Comparison of ENCODE assay signal across 15 mouse cellular contexts in the genomic region with DNA sequence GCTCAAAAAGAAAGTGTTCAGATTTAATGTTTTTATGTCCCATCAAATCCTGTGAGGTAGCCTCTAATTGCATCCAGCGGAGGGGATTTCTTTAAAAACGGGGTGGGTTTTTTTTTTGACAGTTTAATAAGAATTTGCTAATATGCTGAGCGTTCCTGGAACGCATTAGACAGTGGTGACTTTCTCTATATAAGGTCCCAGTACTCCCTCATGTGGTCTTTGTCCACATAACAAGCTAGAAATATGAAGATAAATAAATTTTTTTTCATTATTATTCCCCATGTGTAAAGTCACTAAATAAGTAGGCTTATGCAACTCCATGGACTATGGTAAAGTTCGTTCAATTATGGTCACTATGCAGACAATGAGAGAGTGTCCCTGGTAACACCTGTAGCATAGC. TPM values are rescaled to one million over a fixed set of nuclear protein-coding genes. Genes with fewer than 3 reads are reported as not detected.
DNase-seq lines count a peak whose midpoint lies in the region; ATAC-seq and TF ChIP-seq lines count a peak whose summit lies in the region.
"Had no signal": no experiment of that assay in that cellular context is flagged by ENCODE, and none has a peak within 500 bp of the region (broad histone marks: within the 10 kb centered on the region; RNA-seq: fewer than 3 reads in every experiment).

No protein-coding gene starts in this region.

- DNase-seq in hindbrain, postnatal 0 days (ENCODE audit: low spot score): peak; percentile 63
- no peak for DNase-seq in hindbrain, embryonic 11.5 days (ENCODE audit: low spot score)
- DNase-seq in lung, postnatal 10 days: peak; percentile 19
- DNase-seq in lung, postnatal 4 days: no peak
- peak; percentile 35 for DNase-seq in brain, embryonic 14.5 days (ENCODE audit: low read depth)
- DNase-seq in cerebellum, postnatal 36 days: no peak
- DNase-seq: gastrocnemius, postnatal 25 days; liver had no signal

- TF ChIP-seq POLR2A in brain, embryonic 14.5 days (IDR thresholded peaks at IDR 0.05; ENCODE audit: borderline replicate concordance, extremely low read depth, insufficient read depth, insufficient read length, poor library complexity, severe bottlenecking): no peak

- no peaks in the 10 kb centered on the region for H3K9me3 ChIP-seq in hindbrain, postnatal 0 days (ENCODE audit: low read length)
- H3K9me3 ChIP-seq in hindbrain, embryonic 11.5 days (ENCODE audit: control insufficient read depth, low read length): no peaks in the 10 kb centered on the region
- H3K9me3 ChIP-seq in megakaryocyte, embryonic 14.5 days: no peaks in the 10 kb centered on the region
- H3K9me3 ChIP-seq: midbrain, embryonic 13.5 days; stomach, embryonic 15.5 days had no signal

- no peak overlapping the region for H3K9ac ChIP-seq in hindbrain, postnatal 0 days (replicated peaks; ENCODE audit: low read length)
- H3K9ac ChIP-seq in hindbrain, embryonic 11.5 days (ENCODE audit: low read depth, low read length): no peak overlapping the region
- H3K9ac ChIP-seq: midbrain, embryonic 13.5 days; stomach, embryonic 15.5 days had no signal

- no peak overlapping the region for H3K27ac ChIP-seq in hindbrain, postnatal 0 days
- H3K27ac ChIP-seq in hindbrain, embryonic 11.5 days (ENCODE audit: low read depth, low read length): no peak overlapping the region
- H3K27ac ChIP-seq: midbrain, embryonic 13.5 days; stomach, embryonic 15.5 days had no signal

- no peaks in the 10 kb centered on the region for H3K36me3 ChIP-seq in hindbrain, postnatal 0 days (ENCODE audit: insufficient read depth, low read length)
- H3K36me3 ChIP-seq in hindbrain, embryonic 11.5 days (ENCODE audit: control insufficient read depth, insufficient read depth, low read length): no peaks in the 10 kb centered on the region
- H3K36me3 ChIP-seq in megakaryocyte, embryonic 14.5 days (replicated peaks; ENCODE audit: low read length): no peaks in the 10 kb centered on the region
- H3K36me3 ChIP-seq: midbrain, embryonic 13.5 days; stomach, embryonic 15.5 days had no signal

- no peak overlapping the region for H3K4me2 ChIP-seq in hindbrain, postnatal 0 days (ENCODE audit: low read depth, low read length)
- no peak overlapping the region for H3K4me2 ChIP-seq in hindbrain, embryonic 11.5 days (replicated peaks; ENCODE audit: low read depth, low read length)
- H3K4me2 ChIP-seq: midbrain, embryonic 13.5 days; stomach, embryonic 15.5 days had no signal

- 60% methylated on average over 5 of the region's 5 CpGs for WGBS in hindbrain, postnatal 0 days
- 81% methylated on average over 5 of the region's 5 CpGs for WGBS in hindbrain, embryonic 11.5 days

- peak; percentile 57 for TF ChIP-seq CTCF in hindbrain, postnatal 0 days (IDR thresholded peaks at IDR 0.05; ENCODE audit: low read depth)
- no peak for TF ChIP-seq CTCF in brain, embryonic 14.5 days (IDR thresholded peaks at IDR 0.05; ENCODE audit: borderline replicate concordance, extremely low read depth, insufficient read depth, insufficient read length)

- no peak for ATAC-seq in hindbrain, postnatal 0 days
- ATAC-seq in hindbrain, embryonic 11.5 days (ENCODE audit: low FRiP score): no peak
- ATAC-seq: midbrain, embryonic 13.5 days had no signal

- no peaks in the 10 kb centered on the region for H3K27me3 ChIP-seq in hindbrain, postnatal 0 days (ENCODE audit: insufficient read depth, low read length)
- no peaks in the 10 kb centered on the region for H3K27me3 ChIP-seq in hindbrain, embryonic 11.5 days (ENCODE audit: control insufficient read depth, insufficient read depth, low read length)
- peaks cover 2% of the 10 kb centered on the region for H3K27me3 ChIP-seq in megakaryocyte, embryonic 14.5 days (replicated peaks)
- H3K27me3 ChIP-seq: midbrain, embryonic 13.5 days; stomach, embryonic 15.5 days had no signal

- H3K4me1 ChIP-seq in hindbrain, postnatal 0 days (ENCODE audit: insufficient read depth, low read length): no peaks in the 10 kb centered on the region
- H3K4me1 ChIP-seq in hindbrain, embryonic 11.5 days (replicated peaks; ENCODE audit: control insufficient read depth, insufficient read depth, low read length): no peaks in the 10 kb centered on the region
- H3K4me1 ChIP-seq in megakaryocyte, embryonic 14.5 days: peaks cover 31% of the 10 kb centered on the region
- H3K4me1 ChIP-seq: midbrain, embryonic 13.5 days; stomach, embryonic 15.5 days had no signal

- no peak overlapping the region for H3K4me3 ChIP-seq in hindbrain, postnatal 0 days (ENCODE audit: low read length)
- no peak overlapping the region for H3K4me3 ChIP-seq in hindbrain, embryonic 11.5 days (ENCODE audit: low read depth, low read length)
- peak overlapping the region; percentile 82 for H3K4me3 ChIP-seq in megakaryocyte, embryonic 14.5 days (replicated peaks)
- H3K4me3 ChIP-seq: midbrain, embryonic 13.5 days; stomach, embryonic 15.5 days had no signal

RNA-seq across cellular contexts. Expression of a gene that starts 13.1 kb away (rescaled TPM):
- 0.25 TPM in 1 of 2 replicates, not detected in the other for total RNA-seq in hindbrain, postnatal 0 days (2014; rRNA removed)
- polyA plus RNA-seq in hindbrain, postnatal 0 days (2015; fragmentation: Nextera tagmentation; extraction: Ambion mirVana): 0.09 and 0.30 TPM in 2 replicates
- polyA plus RNA-seq in hindbrain, embryonic 11.5 days (2014; fragmentation: Nextera tagmentation; extraction: Ambion mirVana): not detected in 2 replicates
- 0.04 TPM in 1 of 2 replicates, not detected in the other for polyA plus RNA-seq in brain, embryonic 14.5 days (2012; rRNA removed)
- polyA plus RNA-seq in megakaryocyte, embryonic 14.5 days (2012; ENCODE audit: insufficient read depth, low replicate concordance): not detected in 2 replicates
- total RNA-seq: ES-E14; gastrocnemius, postnatal 25 days; layer of hippocampus, adult 8-10 months; neutrophil, adult 5-6 weeks had no signal
- polyA plus RNA-seq: forebrain, embryonic 11.5 days; midbrain, embryonic 13.5 days had no signal

Comparison
In these comparisons a context has a peak if more than half of its experiments do, and no peak if none do; other contexts are left out.
1. DNase-seq: peak in hindbrain, postnatal 0 days (single experiment), lung, postnatal 10 days (single experiment) and brain, embryonic 14.5 days (single experiment); none in hindbrain, embryonic 11.5 days (single experiment), lung, postnatal 4 days (0 of 2) and cerebellum, postnatal 36 days (0 of 2).